ENCODE assay signal across 1 mouse cellular context in genomic region chr11:120347301-120347700, GRCm38 (mm10).
TF ChIP-seq lines count a peak whose summit lies in the region.

No protein-coding gene starts in this region.

TF ChIP-seq in CH12.LX, 34 proteins besides CTCF, POLR2A, EP300 and RAD21:
- TF ChIP-seq CHD1 (IDR thresholded peaks at IDR 0.05; ENCODE audit: low read depth, low read length) (peak; percentile 68; the same call in 1 of the 2 replicates), ETS1 (conservative IDR thresholded peaks at IDR 0.05; ENCODE audit: low read depth, low read length) (no peak)
